Mouse (Mus musculus) kidney, adult 2 months (tissue): ENCODE measurements around the gene Smim20.

ENCODE experiments used
- CTCF ChIP-seq: fragments of 200-500 bp; conservative IDR thresholded peaks from 2 replicates; pipeline ENCODE4 v1.5.1; 2011; ENCODE audit warnings: low read depth, mild to moderate bottlenecking, control low read depth, low read length, moderate library complexity, mixed read lengths; ENCODE audit not compliant: insufficient read depth, insufficient read length
- POLR2A ChIP-seq: fragments of 200-500 bp; IDR thresholded peaks from one replicate; pipeline ENCODE4 v1.6.1; 2011; ENCODE audit warnings: low read depth, low read length, control low read depth

DNA sequence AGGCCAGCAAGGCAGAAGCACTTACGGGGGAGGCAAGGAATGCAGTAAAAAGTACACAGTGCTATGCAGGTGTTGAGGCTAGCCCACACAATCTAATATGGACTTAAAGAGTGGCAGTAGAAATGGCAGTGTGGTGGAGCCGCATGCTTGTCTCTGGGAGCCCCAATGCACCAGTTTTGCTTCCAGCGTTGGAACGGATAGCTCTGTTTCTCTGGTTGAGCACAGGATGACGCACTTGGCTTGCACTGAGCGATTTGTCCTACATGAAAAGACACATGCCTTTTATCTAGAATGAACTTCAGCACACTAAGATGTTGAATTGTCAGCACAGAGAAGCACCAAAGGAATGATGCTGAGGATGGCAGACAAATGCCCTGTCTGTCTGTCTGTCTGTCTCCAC, 37.1 kb downstream of the Smim20 start:
- no peak for TF ChIP-seq POLR2A
- TF ChIP-seq CTCF: no peak
